Mouse (Mus musculus): ENCODE data around the gene Dpf3. TPM values are rescaled to one million over a fixed set of nuclear protein-coding genes. Genes with fewer than 3 reads are reported as not detected.

Gene Dpf3
- polyA plus RNA-seq, 1 experiment, result 4.7 TPM

DNA sequence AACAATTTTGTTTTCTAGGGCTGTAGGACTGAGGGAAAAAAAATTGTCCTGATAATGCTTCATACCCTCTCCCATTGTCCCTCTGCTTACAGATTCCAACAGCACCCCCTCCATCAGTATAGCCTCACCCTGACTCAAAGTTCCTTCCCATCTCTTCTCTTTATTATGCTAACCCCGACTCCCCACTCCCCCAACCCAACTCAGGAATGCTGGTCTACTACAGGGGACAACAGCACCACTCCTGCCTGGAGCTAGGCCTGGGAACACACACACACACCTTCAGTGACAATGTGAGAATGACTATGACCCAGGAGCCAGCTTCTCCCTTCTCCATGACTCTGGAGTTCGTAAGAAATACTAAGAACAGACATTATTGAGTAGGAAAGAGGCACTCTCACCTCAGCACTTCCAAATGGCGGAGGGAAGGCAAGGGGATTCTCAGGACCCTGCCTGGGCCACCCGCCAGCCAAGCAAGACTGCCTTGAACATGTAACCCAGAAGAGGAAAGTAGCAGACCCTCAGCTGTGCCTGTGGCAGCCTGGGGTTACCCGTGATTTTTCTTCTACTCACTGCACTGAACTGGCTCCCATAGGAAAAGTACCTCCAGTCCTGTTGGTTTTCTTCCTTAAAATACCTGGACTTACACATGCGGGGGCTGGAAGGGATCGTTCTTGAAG is 276.2 kb downstream of the Dpf3 start:
- DNase-seq (ENCODE audit: low spot score), result no peak

DNA sequence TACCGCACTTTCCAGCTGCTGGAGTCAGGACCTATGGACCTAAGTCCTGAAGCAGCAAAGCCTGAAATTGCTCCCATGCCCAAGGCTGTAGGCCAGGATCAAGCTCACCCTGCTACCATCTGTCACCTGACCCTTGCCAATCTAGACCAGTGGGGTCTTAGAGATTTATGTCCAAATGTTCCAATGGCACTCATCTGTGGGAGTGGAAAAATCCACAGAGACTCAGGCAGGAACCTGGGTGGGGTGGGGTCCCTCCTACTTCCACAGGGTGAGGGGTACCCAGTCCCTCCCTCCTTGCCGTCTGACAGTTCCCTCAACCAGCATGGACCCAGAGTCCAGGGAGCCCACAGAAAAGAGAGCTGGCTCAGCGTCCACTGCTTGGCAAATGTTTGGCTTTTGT is 276.8 kb downstream of the Dpf3 start:
- DNase-seq (ENCODE audit: low spot score), result no peak

DNA sequence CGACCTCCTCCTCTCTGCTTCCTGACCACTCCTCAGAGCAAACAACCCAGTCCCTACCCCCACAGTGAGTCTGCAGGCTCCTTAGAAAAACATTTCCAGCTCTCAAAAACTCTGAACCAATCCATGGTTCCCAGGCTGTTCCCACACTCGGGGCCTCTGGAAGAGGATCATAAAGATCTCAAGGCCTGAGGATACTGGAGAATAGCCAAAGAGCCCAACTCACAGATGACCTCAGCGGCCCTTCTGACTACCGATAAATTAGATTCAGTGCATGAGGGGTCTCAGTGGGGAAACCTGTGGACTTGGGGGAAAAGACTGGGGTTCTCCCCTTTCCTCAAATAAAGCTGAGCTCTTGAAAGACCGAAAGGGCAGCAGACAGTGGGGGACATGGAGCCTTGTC is 277.2 kb downstream of the Dpf3 start:
- no peak for DNase-seq (ENCODE audit: low spot score)

DNA sequence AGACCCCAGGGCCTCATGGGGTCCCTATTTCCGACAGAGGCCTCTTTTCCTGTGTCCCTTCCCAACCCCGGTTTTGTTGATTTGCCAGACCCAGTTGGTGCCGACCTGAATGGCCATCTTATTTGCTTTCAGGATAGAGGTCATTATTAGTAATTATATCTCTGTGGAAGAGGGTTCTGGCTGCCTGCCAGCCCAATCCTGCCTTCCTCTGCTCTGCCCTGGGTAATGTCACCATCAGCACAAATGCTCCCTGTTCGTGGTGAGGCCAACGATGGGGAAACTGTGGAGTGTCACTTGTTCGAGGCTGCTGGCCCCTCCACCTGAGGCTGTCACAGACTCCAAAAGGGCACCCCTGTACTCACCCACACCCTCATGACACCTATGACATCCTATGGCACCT is 278.1 kb downstream of the Dpf3 start:
- DNase-seq (ENCODE audit: low spot score), result no peak

DNA sequence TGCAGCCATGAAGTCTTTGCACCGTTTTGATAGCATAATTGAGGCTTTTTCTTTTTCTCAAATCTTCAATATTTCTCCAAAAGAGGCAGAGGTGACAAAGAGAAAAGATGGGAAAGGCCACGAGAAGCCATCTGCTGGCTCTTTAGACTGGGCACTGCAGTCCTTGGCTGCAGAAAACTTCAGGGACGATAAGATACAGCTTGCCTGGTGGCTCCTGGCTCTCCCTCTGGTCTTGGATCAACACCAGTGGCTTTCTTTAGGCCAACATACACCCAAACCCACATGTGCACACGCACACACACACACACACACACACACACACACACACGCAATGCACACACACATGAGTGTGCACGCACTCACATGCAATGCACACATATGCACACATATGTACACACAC is 278.7 kb downstream of the Dpf3 start:
- DNase-seq (ENCODE audit: low spot score), result no peak

GRCm38 (mm10) chr12:83208011-83208410 is 279.5 kb downstream of the Dpf3 start:
- no peak for DNase-seq (ENCODE audit: low spot score)

GRCm38 (mm10) chr12:83207481-83207880 is 280.0 kb downstream of the Dpf3 start:
- DNase-seq (ENCODE audit: low spot score), result no peak

GRCm38 (mm10) chr12:83206866-83207265 is 280.6 kb downstream of the Dpf3 start:
- no peak for DNase-seq (ENCODE audit: low spot score)

DNA sequence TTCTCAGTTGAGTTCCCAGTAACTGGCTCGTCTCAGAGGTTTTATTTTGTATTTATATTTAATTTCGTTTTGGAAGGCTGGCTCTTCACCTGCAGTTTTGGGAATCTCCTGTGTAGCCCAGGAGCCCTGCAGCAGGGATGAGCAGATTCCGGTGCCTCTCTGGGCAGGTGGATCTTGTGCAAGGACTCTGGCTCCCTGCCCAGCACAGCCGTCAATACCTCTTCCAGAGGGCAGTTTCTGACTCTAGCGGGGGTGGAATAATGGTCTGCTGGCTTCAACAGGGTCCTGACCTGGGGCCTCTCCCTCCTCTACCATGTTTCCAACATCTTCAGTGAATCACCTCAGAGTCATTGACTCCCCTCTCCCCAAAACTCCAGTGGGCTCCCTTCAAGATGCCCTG is 283.2 kb downstream of the Dpf3 start:
- DNase-seq (ENCODE audit: low spot score), result no peak

- DNase-seq (ENCODE audit: low spot score), result no peak
These were observed 285.8 kb downstream of the Dpf3 start for GRCm38 (mm10) chr12:83201674-83202073.

DNA sequence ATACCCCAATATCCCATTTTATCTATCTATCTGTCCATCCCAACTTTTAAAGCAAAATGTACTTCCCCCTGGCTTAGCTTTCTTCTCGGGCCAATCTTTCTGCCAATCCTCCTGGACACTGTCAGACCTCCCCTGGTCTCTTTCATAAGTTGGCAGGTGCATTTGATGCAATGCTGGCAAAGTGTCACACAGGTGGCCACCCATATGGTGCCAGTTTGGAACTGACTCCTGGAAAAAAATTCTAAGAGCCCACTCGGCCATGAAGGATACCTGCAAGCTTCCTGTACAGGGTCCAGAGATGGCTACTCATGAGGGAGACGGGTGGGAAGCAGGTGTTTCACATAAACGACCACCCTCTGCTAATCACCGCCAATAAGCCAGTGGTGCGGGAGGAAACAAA is 307.0 kb downstream of the Dpf3 start:
- no peak for DNase-seq (ENCODE audit: low spot score)

- DNase-seq (ENCODE audit: low spot score), result no peak
These were observed 307.7 kb downstream of the Dpf3 start for GRCm38 (mm10) chr12:83179860-83180259.

DNA sequence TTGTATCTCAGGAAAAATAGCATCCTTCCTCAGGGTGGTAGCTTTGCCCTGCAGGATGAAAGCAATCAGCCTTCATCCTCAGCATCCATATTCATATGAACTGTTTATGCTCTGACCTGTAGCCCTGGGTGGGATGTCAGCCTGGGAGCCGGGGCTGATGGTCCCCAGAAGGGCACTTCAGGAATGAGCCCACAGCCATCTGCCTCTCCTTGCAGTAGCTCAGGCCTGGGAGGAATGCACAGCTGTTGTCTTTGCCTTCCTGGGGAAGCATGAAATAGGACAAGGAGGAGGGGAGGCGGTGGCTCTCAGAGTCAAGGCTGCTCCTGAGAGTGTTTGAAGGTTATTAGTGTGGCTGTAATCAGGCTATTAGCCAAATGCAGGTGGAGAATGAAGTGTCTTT is 308.7 kb downstream of the Dpf3 start:
- no peak for DNase-seq (ENCODE audit: low spot score)

DNA sequence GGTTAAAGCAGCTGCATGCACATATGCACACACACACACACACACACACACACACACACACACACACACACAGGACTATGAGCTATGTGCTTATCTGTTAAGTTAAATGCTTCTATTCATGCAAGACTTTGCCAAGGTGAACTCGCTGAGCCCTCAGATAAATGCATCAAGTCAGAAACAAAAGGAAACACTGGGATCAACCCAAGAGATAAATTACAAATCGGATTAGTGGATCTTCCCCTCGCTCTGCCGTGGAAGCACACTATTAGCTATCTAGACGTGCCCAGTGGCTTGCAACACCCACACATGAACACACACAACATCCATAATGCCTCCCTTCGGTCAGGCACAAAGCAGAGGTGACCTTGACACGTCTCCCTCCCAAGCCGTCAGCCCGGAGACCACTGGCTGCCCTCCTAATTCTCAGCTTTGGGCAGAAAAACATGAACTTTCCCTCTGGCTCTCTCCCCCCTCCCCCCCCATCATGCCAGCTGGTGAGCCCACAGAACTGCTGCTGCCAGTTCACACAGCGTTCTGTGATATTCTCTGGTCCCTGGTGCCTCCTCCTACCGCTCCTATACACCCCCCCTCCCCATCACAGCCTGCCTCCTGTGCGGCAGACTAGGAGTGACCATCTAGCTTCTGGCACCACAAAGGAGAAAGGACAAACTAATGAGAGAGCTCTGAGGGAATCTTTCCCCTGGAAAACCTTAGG is 317.9 kb downstream of the Dpf3 start:
- no peak for DNase-seq (ENCODE audit: low spot score)

- DNase-seq (ENCODE audit: low spot score), result no peak
These were observed 319.2 kb downstream of the Dpf3 start for GRCm38 (mm10) chr12:83168310-83168709.

DNA sequence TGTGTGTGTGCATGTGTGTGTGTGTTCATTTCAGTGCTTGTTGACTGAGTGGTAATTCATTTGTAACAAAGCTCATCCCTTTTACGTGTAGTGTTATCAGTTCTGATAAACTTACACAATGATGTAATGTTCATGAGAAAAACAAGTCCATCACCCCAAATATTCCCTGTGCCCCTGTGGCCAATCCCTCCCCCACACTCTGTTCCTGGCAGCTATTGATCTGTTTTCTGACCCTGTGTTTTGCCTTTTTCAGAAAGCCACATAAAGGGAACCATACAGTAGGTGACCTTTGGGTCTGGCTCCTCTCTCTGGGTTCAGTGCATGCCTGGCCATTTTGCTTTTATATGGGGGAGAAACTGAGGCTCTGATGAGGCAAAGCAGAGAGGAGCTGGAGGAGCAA is 322.5 kb downstream of the Dpf3 start:
- DNase-seq (ENCODE audit: low spot score), result no peak

Other genes with a start within 250 kb of the Dpf3 start
- gene Dcaf4, start 32.8 kb upstream of the Dpf3 start, polyA plus RNA-seq (2012; rRNA removed), result 27.1 and 30.9 TPM in 2 replicates
- 26.5 and 31.2 TPM in 2 replicates for gene Zfyve1, start 109.5 kb upstream of the Dpf3 start, polyA plus RNA-seq (2012; rRNA removed)
- 78.7 and 103 TPM in 2 replicates for gene Rbm25, start 143.5 kb upstream of the Dpf3 start, polyA plus RNA-seq (2012; rRNA removed)
- 27.8 and 40.8 TPM in 2 replicates for gene Psen1, start 200.4 kb upstream of the Dpf3 start, polyA plus RNA-seq (2012; rRNA removed)